Mouse (Mus musculus) gastrocnemius, adult 2 months (tissue): ENCODE data around the gene Zfp746. TPM values are rescaled to one million over a fixed set of nuclear protein-coding genes. Genes with fewer than 3 reads are reported as not detected.

Experiments
- DNase-seq: peaks from one replicate; pipeline ENCODE4 v3.0.0; 2022
- H3K27ac ChIP-seq: fragments of 200-600 bp; 2 replicates; pipeline ENCODE4 v1.8.1; 2022; ENCODE audit warnings: mild to moderate bottlenecking
- H3K4me3 ChIP-seq: fragments of 200-600 bp; 2 replicates; pipeline ENCODE4 v1.8.1; 2022; ENCODE audit warnings: mild to moderate bottlenecking, moderate library complexity
- CTCF ChIP-seq: fragments of 200-600 bp; IDR thresholded peaks from 2 replicates; pipeline ENCODE4 v1.8.1; 2022; ENCODE audit warnings: antibody characterized with exemption, mild to moderate bottlenecking, moderate library complexity
- intact Hi-C: fragments of 180-260 bp; cut with DNase I; formaldehyde crosslinking; loops from one replicate; pipeline ENCODE4 v1.15.1; 2025
- total RNA-seq, 2 experiments: library from RNA; stranded (reverse); gene quantifications; 2 replicates each; pipeline ENCODE4 v1.2.3; 2021

Gene Zfp746
- total RNA-seq, 2 experiments from 2014 or later = 10.8 to 12.4 TPM

- H3K27ac ChIP-seq = no peak overlapping the region
- no peak for TF ChIP-seq CTCF
- H3K4me3 ChIP-seq = no peak overlapping the region
- DNase-seq = no peak
- intact Hi-C loops = no loop called here
Observed at GRCm38 (mm10) chr6:48063940-48064339, 22.5 kb downstream of the Zfp746 start.

- intact Hi-C loops = no loop called here
- no peak overlapping the region for H3K4me3 ChIP-seq
- TF ChIP-seq CTCF = no peak
- DNase-seq = no peak
- H3K27ac ChIP-seq = no peak overlapping the region
Observed at GRCm38 (mm10) chr6:48060895-48061294, 25.5 kb downstream of the Zfp746 start.

- intact Hi-C loops = no loop called here
- Histone ChIP-seq H3K4me3 (no peak overlapping the region), H3K27ac (no peak overlapping the region)
- no peak for DNase-seq
- no peak for TF ChIP-seq CTCF
Observed at GRCm38 (mm10) chr6:48060421-48060820, 26.0 kb downstream of the Zfp746 start.

- H3K4me3 ChIP-seq = no peak overlapping the region
- H3K27ac ChIP-seq = no peak overlapping the region
- no peak for TF ChIP-seq CTCF
- intact Hi-C loops = no loop called here
- no peak for DNase-seq
Observed at GRCm38 (mm10) chr6:48052136-48052535, 34.3 kb downstream of the Zfp746 start.

- intact Hi-C loops = no loop called here
- no peak overlapping the region for H3K4me3 ChIP-seq
- no peak for DNase-seq
- no peak for TF ChIP-seq CTCF
- H3K27ac ChIP-seq = no peak overlapping the region
Observed at GRCm38 (mm10) chr6:48051666-48052065, 34.7 kb downstream of the Zfp746 start.

GRCm38 (mm10) chr6:48049273-48050065 is 36.9 kb downstream of the Zfp746 start:
- DNase-seq = no peak
- Histone ChIP-seq H3K4me3 (peak overlapping the region; percentile 87), H3K27ac (peak overlapping the region; percentile 84)
- no peak for TF ChIP-seq CTCF
- intact Hi-C loops = no loop called here

GRCm38 (mm10) chr6:48048426-48049272 is 37.7 kb downstream of the Zfp746 start, which contains the start of gene Zfp777:
Gene Zfp777, minus strand, starts transcription at chr6:48048911.
- TF ChIP-seq CTCF = peak; percentile 72
- DNase-seq = peak; percentile 90
- Histone ChIP-seq H3K27ac (peak within 1 kb of the TSS; percentile 84), H3K4me3 (peak within 1 kb of the TSS; percentile 87)
- intact Hi-C loops = no loop called here

GRCm38 (mm10) chr6:48047450-48048351 is 38.7 kb downstream of the Zfp746 start:
- Histone ChIP-seq H3K4me3 (peak overlapping the region; percentile 87), H3K27ac (peak overlapping the region; percentile 72)
- DNase-seq = peak; percentile 63
- no peak for TF ChIP-seq CTCF
- intact Hi-C loops = no loop called here

- H3K27ac ChIP-seq = peak overlapping the region; percentile 72
Observed at GRCm38 (mm10) chr6:48047114-48047449, 39.3 kb downstream of the Zfp746 start.

GRCm38 (mm10) chr6:48032661-48033060 is 53.7 kb downstream of the Zfp746 start:
- no peak for TF ChIP-seq CTCF
- no peak overlapping the region for H3K27ac ChIP-seq
- intact Hi-C loops = no loop called here
- no peak overlapping the region for H3K4me3 ChIP-seq
- DNase-seq = no peak

More at GRCm38 (mm10) chr6:48047114-48047449, 39.3 kb downstream of the Zfp746 start:
- intact Hi-C loops = no loop called here
- H3K4me3 ChIP-seq = peak overlapping the region; percentile 87
- no peak for TF ChIP-seq CTCF
- no peak for DNase-seq

- H3K27ac ChIP-seq = no peak overlapping the region
- no peak for DNase-seq
- intact Hi-C loops = loop anchor here (5.0 kb wide), 1 partner anchor 56 kb away; no protein-coding TSS in a partner anchor
- no peak; the same call in 1 of the 2 replicates for TF ChIP-seq CTCF
- no peak overlapping the region for H3K4me3 ChIP-seq
Observed at GRCm38 (mm10) chr6:48025905-48026660, 60.3 kb downstream of the Zfp746 start.
